Mouse (Mus musculus): ENCODE data around the gene Reg4. TPM values are rescaled to one million over a fixed set of nuclear protein-coding genes. Genes with fewer than 3 reads are reported as not detected.

Gene Reg4
- polyA plus RNA-seq, 1 experiment from 2014 or later: 0.49 TPM

DNA sequence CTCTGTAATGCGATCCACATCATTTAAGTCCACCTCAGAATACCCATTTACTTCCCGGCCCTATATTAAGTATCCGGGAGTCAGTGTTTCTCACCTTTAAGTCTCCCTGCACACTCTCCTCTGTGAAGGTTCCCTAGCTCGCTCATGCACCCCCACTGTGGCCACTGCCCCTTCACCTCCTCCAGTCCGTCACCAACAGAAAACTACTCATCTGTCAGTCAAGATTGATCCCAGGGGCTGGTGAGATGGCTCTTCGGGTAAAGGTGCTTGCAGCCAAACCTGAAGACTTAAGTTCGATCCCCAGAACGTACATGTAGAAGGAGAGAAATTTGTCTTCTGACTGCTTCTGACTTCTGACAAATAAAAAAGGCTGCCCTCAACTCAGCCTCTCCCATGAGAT lies 60.5 kb downstream of the Reg4 start:
- ATAC-seq (replicated peaks; ENCODE audit: low FRiP score, low read depth) (no peak), DNase-seq (ENCODE audit: low spot score) (no peak)
- Histone ChIP-seq H3K4me3 (replicated peaks; ENCODE audit: low read depth, low read length) (no peak overlapping the region), H3K9ac (ENCODE audit: low read depth, low read length) (no peak overlapping the region), H3K36me3 (ENCODE audit: insufficient read depth, low read length) (no peaks in the 10 kb centered on the region), H3K4me1 (replicated peaks; ENCODE audit: insufficient read depth, low read length) (peaks cover 12% of the 10 kb centered on the region), H3K4me2 (ENCODE audit: low read length) (no peak overlapping the region), H3K27ac (no peak overlapping the region), H3K27me3 (ENCODE audit: insufficient read depth, low read length) (no peaks in the 10 kb centered on the region), H3K9me3 (replicated peaks; ENCODE audit: low read length) (no peaks in the 10 kb centered on the region)
- TF ChIP-seq CTCF (IDR thresholded peaks at IDR 0.05; ENCODE audit: low read depth): no peak
- 92% methylated on average over 8 of the region's 8 CpGs for WGBS

DNA sequence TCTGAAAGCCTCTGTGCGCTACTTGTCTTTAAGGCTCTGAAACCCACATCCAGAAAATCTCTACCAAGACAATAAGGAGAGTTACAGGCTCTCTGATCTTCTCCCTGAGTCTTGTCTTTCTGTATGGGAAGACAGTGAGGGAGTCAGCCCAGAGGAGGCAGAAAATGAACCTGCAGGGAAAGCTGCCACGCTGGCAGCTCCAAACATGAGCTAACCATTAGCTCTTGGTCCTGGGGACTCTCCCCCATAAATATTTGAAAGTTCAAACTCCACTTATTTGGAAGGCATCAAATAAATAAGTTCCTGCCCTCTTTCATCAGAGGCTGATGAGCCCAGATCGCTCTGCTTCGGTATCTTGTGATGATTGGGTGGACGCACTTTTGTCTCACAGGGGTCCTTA lies 61.2 kb downstream of the Reg4 start:
- Histone ChIP-seq H3K9me3 (replicated peaks; ENCODE audit: low read length) (no peaks in the 10 kb centered on the region), H3K4me2 (ENCODE audit: low read length) (no peak overlapping the region), H3K36me3 (ENCODE audit: insufficient read depth, low read length) (no peaks in the 10 kb centered on the region), H3K27ac (no peak overlapping the region), H3K4me1 (replicated peaks; ENCODE audit: insufficient read depth, low read length) (peaks cover 12% of the 10 kb centered on the region), H3K27me3 (ENCODE audit: insufficient read depth, low read length) (no peaks in the 10 kb centered on the region), H3K4me3 (replicated peaks; ENCODE audit: low read depth, low read length) (no peak overlapping the region), H3K9ac (ENCODE audit: low read depth, low read length) (no peak overlapping the region)
- TF ChIP-seq CTCF (IDR thresholded peaks at IDR 0.05; ENCODE audit: low read depth): no peak
- DNase-seq (ENCODE audit: low spot score) (no peak), ATAC-seq (replicated peaks; ENCODE audit: low FRiP score, low read depth) (no peak)
- WGBS: 92% methylated on average over 5 of the region's 5 CpGs

Other genes with a start within 250 kb of the Reg4 start
- gene Notch2, start 208.6 kb upstream of the Reg4 start, polyA plus RNA-seq (2015; fragmentation: Nextera tagmentation; extraction: Ambion mirVana): 25.2 and 26.0 TPM in 2 replicates
- gene Adam30, start 61.5 kb upstream of the Reg4 start, polyA plus RNA-seq (2015; fragmentation: Nextera tagmentation; extraction: Ambion mirVana): not detected in 2 replicates
- 39.9 and 43.2 TPM in 2 replicates for gene Hmgcs2, start 58.3 kb downstream of the Reg4 start, polyA plus RNA-seq (2015; fragmentation: Nextera tagmentation; extraction: Ambion mirVana)
- 312 and 339 TPM in 2 replicates for gene Phgdh, start 117.8 kb downstream of the Reg4 start, polyA plus RNA-seq (2015; fragmentation: Nextera tagmentation; extraction: Ambion mirVana)
- gene Zfp697, start 160.3 kb downstream of the Reg4 start, polyA plus RNA-seq (2015; fragmentation: Nextera tagmentation; extraction: Ambion mirVana): 19.0 and 19.6 TPM in 2 replicates
- 83.6 and 90.6 TPM in 2 replicates for gene Gm4450, start 235.0 kb downstream of the Reg4 start, polyA plus RNA-seq (2015; fragmentation: Nextera tagmentation; extraction: Ambion mirVana)